Mouse (Mus musculus) lung, embryonic 14.5 days (tissue): ENCODE results near the gene Ces4a. TPM values are rescaled to one million over a fixed set of nuclear protein-coding genes. Genes with fewer than 3 reads are reported as not detected.

ENCODE experiments used
- ATAC-seq: fragments of 200-750 bp; cut with Nextera tagmentation; 2 replicates; pipeline ENCODE4 v1.8.0; 2017; ENCODE audit warnings: mild to moderate bottlenecking, moderate TSS enrichment, moderate library complexity; ENCODE audit not compliant: insufficient read depth
- DNase-seq: peaks from one replicate; pipeline ENCODE4 v3.0.0-alpha.2; 2015
- H3K27ac ChIP-seq: fragments of 300-500 bp; sonication (generic); 2 replicates; pipeline ENCODE4 v1.5.1; 2014; ENCODE audit warnings: low read depth, mild to moderate bottlenecking, moderate library complexity
- H3K27me3 ChIP-seq: fragments of 300-500 bp; sonication (generic); 2 replicates; pipeline ENCODE4 v1.6.1; 2014; ENCODE audit warnings: low read length, control low read depth; ENCODE audit not compliant: insufficient read depth
- H3K36me3 ChIP-seq: fragments of 300-500 bp; sonication (generic); 2 replicates; pipeline ENCODE4 v1.6.1; 2014; ENCODE audit warnings: control low read depth; ENCODE audit not compliant: insufficient read depth
- H3K4me1 ChIP-seq: fragments of 300-500 bp; sonication (generic); 2 replicates; pipeline ENCODE4 v1.6.1; 2014; ENCODE audit warnings: antibody characterized with exemption, control low read depth; ENCODE audit not compliant: insufficient read depth
- H3K4me2 ChIP-seq: fragments of 300-500 bp; sonication (generic); 2 replicates; pipeline ENCODE4 v1.6.1; 2014; ENCODE audit warnings: mild to moderate bottlenecking
- H3K4me3 ChIP-seq: fragments of 300-500 bp; sonication (generic); 2 replicates; pipeline ENCODE4 v1.5.1; 2014; ENCODE audit warnings: low read depth, low read length
- H3K9ac ChIP-seq: fragments of 300-500 bp; sonication (generic); 2 replicates; pipeline ENCODE4 v1.6.1; 2014
- H3K9me3 ChIP-seq: fragments of 300-500 bp; sonication (generic); 2 replicates; pipeline ENCODE4 v1.6.1; 2016; ENCODE audit warnings: low read depth, low read length, control low read depth
- CTCF ChIP-seq: IDR thresholded peaks from 2 replicates; pipeline ENCODE4 v1.5.1; 2016; ENCODE audit warnings: antibody characterized with exemption, low read depth
- WGBS: fragments of 180-500 bp; shearing (Covaris S2); extraction: QIAGEN DNeasy Blood & Tissue Kit; methylation state at CpG from one replicate; pipeline ENCODE4 v1.1.7; 2014; 5-methylcytosine and 5-hydroxymethylcytosine counted together
- polyA plus RNA-seq: library from polyadenylated mRNA; unstranded; fragments of >200 nt; fragmentation: Nextera tagmentation; extraction: Ambion mirVana; gene quantifications from 2 replicates; pipeline ENCODE4 v1.2.1, GENCODE M21; 2014

The Ces4a gene
- polyA plus RNA-seq, 1 experiment from 2014 or later: not detected

DNA sequence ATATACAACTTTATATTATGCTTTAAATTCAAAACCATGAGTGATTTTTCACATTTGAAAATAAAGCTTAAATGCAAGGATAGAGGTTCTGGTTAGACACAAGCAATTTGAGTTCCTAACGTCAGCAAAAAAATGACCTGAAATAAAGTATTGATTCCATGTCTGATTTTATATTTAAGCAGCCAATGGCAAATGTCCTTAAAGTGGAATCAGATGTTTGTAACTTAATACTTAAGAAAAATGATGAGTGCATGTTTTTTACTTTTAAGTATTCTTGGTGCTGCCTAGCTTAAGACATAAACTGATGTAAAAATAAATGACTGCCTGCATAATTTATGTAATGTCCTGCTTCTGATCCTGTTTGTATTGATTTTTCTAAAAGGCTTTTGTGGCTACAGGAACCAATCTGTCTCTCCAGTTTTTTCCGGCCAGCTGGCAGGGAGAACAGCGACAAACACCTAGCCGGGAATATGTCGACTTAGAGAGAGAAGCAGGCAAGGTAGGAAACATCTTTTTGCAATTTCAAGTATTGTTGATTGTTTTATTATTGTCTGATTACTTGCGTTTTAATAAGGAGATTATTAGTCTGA lies 46.7 kb downstream of the Ces4a start:
- ATAC-seq: no peak
- no peak overlapping the region for H3K4me2 ChIP-seq
- no peak overlapping the region for H3K4me3 ChIP-seq
- H3K27ac ChIP-seq: no peak overlapping the region
- DNase-seq: no peak
- TF ChIP-seq CTCF: no peak
- peaks cover 57% of the 10 kb centered on the region for H3K36me3 ChIP-seq
- WGBS: 88% methylated on average over 6 of the region's 6 CpGs
- H3K4me1 ChIP-seq: 0 out of 2 replicates have a peak, but pooled peaks cover 1% of the 10 kb centered on the region
- no peaks in the 10 kb centered on the region for H3K9me3 ChIP-seq
- H3K27me3 ChIP-seq: no peaks in the 10 kb centered on the region
- no peak overlapping the region for H3K9ac ChIP-seq

DNA sequence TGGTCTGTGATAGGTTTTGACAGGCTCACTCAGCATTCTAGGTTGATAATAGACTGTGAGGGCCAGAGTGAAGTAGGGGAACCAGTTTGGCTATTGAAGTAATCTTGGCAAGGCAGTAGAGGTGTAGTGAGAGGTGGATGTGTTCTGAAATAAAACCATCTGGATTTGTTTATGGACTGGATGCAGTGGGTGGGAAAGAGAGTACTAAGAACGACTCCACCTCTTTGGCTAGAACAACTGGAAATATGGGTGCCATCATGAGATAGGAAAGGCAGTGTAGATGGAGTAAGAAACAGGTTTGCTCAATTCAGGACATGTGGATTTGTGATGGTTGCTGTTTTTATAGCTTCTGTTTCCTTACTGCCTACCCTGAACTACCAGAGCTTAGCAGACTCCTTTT lies 50.6 kb downstream of the Ces4a start:
- ATAC-seq: no peak
- WGBS: 59% methylated on average over 1 of the region's 1 CpGs
- H3K36me3 ChIP-seq: peaks cover 58% of the 10 kb centered on the region
- TF ChIP-seq CTCF: no peak
- H3K4me3 ChIP-seq: no peak overlapping the region
- no peaks in the 10 kb centered on the region for H3K4me1 ChIP-seq
- no peak overlapping the region for H3K4me2 ChIP-seq
- no peak for DNase-seq
- no peaks in the 10 kb centered on the region for H3K27me3 ChIP-seq
- H3K9ac ChIP-seq: no peak overlapping the region
- H3K27ac ChIP-seq: no peak overlapping the region
- no peaks in the 10 kb centered on the region for H3K9me3 ChIP-seq

DNA sequence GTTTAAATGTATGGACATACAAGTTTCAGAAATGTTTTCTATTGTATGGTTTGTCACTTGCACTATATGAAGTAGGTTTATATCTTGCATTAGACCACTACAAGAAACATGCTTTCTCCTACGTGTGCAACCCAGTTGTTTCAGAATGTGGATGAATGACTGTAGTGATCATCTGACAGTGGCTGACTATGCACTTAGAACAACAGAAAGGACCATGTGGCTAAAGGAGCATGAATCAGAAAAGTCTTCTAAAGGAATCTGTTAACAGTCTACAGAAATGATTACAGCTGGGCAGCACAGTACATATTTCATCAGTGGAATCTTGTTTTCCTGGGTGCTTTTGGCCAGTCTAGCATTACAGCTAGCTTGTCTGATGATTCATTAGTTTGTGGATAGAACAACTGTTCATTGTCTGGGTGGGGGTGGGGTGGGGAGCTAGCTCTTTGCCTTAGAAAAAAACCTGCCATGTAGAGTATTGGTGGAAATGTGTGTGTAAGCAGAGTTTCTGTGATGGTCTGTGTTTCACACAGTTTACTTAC lies 54.9 kb downstream of the Ces4a start:
- Histone ChIP-seq H3K27me3 (no peaks in the 10 kb centered on the region), H3K4me1 (no peaks in the 10 kb centered on the region), H3K9me3 (no peaks in the 10 kb centered on the region), H3K27ac (no peak overlapping the region), H3K4me2 (no peak overlapping the region), H3K36me3 (peaks cover 42% of the 10 kb centered on the region), H3K9ac (no peak overlapping the region), H3K4me3 (no peak overlapping the region)
- WGBS: 65% methylated on average over 1 of the region's 1 CpGs
- no peak for TF ChIP-seq CTCF
- DNase-seq (no peak), ATAC-seq (no peak)

DNA sequence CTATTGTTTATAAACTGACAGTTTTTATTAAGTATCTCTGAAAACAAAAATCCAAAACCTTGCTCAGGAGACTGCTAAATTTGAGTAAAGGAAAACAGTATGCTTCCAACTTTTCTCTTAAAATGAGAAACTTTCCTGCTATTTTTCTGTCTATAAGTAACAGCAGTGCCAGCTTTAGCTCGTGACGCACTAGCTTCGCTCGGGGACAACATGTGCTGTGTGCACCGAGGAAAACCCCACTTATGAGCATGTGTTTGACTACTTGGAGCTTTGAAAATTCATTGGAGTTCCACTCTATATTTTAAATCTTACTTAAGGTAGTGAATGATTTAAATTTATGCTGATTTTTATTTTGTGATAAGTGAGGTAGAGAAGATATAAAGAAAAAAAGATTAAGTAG lies 60.6 kb downstream of the Ces4a start:
- Histone ChIP-seq H3K9ac (no peak overlapping the region), H3K36me3 (peaks cover 45% of the 10 kb centered on the region), H3K9me3 (no peaks in the 10 kb centered on the region), H3K4me3 (no peak overlapping the region), H3K27me3 (no peaks in the 10 kb centered on the region), H3K27ac (no peak overlapping the region), H3K4me1 (no peaks in the 10 kb centered on the region), H3K4me2 (no peak overlapping the region)
- TF ChIP-seq CTCF: no peak
- 93% methylated on average over 5 of the region's 5 CpGs for WGBS
- ATAC-seq (no peak), DNase-seq (no peak)

Other genes with a start within 250 kb of the Ces4a start
- gene Ces2e, start 205.5 kb upstream of the Ces4a start, polyA plus RNA-seq: 0.12 and 0.14 TPM in 2 replicates
- gene Ces2f, start 184.4 kb upstream of the Ces4a start, polyA plus RNA-seq: not detected in 2 replicates
- gene Ces2g, start 170.1 kb upstream of the Ces4a start, polyA plus RNA-seq: 0.84 and 1.5 TPM in 2 replicates
- gene Ces2h, start 130.9 kb upstream of the Ces4a start, polyA plus RNA-seq: not detected in 2 replicates
- gene Ces3a, start 83.2 kb upstream of the Ces4a start, polyA plus RNA-seq: not detected in 2 replicates
- gene Ces3b, start 48.0 kb upstream of the Ces4a start, polyA plus RNA-seq: not detected in 2 replicates
- 81.4 and 85.2 TPM in 2 replicates for gene Cbfb, start 38.9 kb downstream of the Ces4a start, polyA plus RNA-seq
- gene D230025D16Rik, start 93.3 kb downstream of the Ces4a start, polyA plus RNA-seq: 35.4 and 36.1 TPM in 2 replicates
- gene B3gnt9, start 123.4 kb downstream of the Ces4a start, polyA plus RNA-seq: 17.4 and 21.2 TPM in 2 replicates
- 24.3 and 26.1 TPM in 2 replicates for gene Tradd, start 132.8 kb downstream of the Ces4a start, polyA plus RNA-seq
- 3.8 and 4.6 TPM in 2 replicates for gene Fbxl8, start 132.8 kb downstream of the Ces4a start, polyA plus RNA-seq
- gene Hsf4, start 138.0 kb downstream of the Ces4a start, polyA plus RNA-seq: 0.33 and 0.34 TPM in 2 replicates
- gene Nol3, start 144.3 kb downstream of the Ces4a start, polyA plus RNA-seq: 0.61 and 1.1 TPM in 2 replicates
- 9.0 and 9.5 TPM in 2 replicates for gene 4931428F04Rik, start 158.1 kb downstream of the Ces4a start, polyA plus RNA-seq
- gene Exoc3l, start 164.3 kb downstream of the Ces4a start, polyA plus RNA-seq: 31.9 and 33.3 TPM in 2 replicates
- gene E2f4, start 165.9 kb downstream of the Ces4a start, polyA plus RNA-seq: 102 and 112 TPM in 2 replicates
- gene Elmo3, start 173.8 kb downstream of the Ces4a start, polyA plus RNA-seq: 5.2 and 8.0 TPM in 2 replicates
- 2.7 and 3.1 TPM in 2 replicates for gene Lrrc29, start 194.5 kb downstream of the Ces4a start, polyA plus RNA-seq
- gene Tmem208, start 194.6 kb downstream of the Ces4a start, polyA plus RNA-seq: 108 and 115 TPM in 2 replicates
- gene Fhod1, start 216.2 kb downstream of the Ces4a start, polyA plus RNA-seq: 15.8 and 18.8 TPM in 2 replicates
- 9.9 and 10.9 TPM in 2 replicates for gene Slc9a5, start 217.0 kb downstream of the Ces4a start, polyA plus RNA-seq
- 1.8 and 1.9 TPM in 2 replicates for gene Plekhg4, start 241.5 kb downstream of the Ces4a start, polyA plus RNA-seq